ENCODE assay signal across 9 mouse cellular contexts in the genomic region with DNA sequence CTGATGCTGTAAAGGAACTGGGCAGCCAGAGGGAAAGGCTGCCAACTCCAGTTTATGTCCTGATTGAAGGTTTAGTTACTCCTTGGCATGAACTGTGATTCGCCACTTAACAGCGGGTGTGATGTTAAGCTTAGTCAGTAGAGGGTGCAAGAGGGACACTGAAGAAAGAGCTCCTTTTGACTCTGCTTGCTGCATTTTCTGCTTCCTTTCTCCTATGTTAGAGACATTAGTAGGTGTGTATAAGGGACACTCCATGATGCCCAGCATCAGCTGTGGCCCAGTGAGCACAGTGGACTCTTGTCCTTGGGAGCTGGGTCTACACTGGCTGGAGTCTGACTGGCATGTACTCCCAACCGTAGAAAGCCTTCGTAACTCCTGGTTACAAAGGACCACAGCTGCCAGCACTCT. TPM values are rescaled to one million over a fixed set of nuclear protein-coding genes. Genes with fewer than 3 reads are reported as not detected.
A peak's percentile ranks its signal among the peaks of the same experiment; 100 is the strongest.
DNase-seq lines count a peak whose midpoint lies in the region.
"Had no signal": no experiment of that assay in that cellular context is flagged by ENCODE, and none has a peak within 500 bp of the region (broad histone marks: within the 10 kb centered on the region; RNA-seq: fewer than 3 reads in every experiment).

No protein-coding gene starts in this region.

- no peaks in the 10 kb centered on the region for H3K4me1 ChIP-seq in heart, embryonic 10.5 days

- H3K36me3 ChIP-seq in heart, embryonic 10.5 days, result peaks cover 89% of the 10 kb centered on the region

- H3K27ac ChIP-seq in heart, embryonic 10.5 days, result no peak overlapping the region
- H3K27ac ChIP-seq: limb, embryonic 13.5 days had no signal

- H3K4me3 ChIP-seq in heart, embryonic 10.5 days, result no peak overlapping the region
- H3K4me3 ChIP-seq: limb, embryonic 13.5 days had no signal

- H3K9me3 ChIP-seq in heart, embryonic 10.5 days, result no peaks in the 10 kb centered on the region
- H3K9me3 ChIP-seq: limb, embryonic 13.5 days had no signal

- 87% methylated on average over 4 of the region's 4 CpGs for WGBS in heart, embryonic 10.5 days

- peak; percentile 31 for DNase-seq in adrenal gland, adult 2 months
- no peak for DNase-seq in adrenal gland, postnatal 25 days
- peak; percentile 68 for DNase-seq in ES-CJ7 (ENCODE audit: low read depth, low spot score)
- DNase-seq in cerebellum, postnatal 14 days, result peak; percentile 71 to 77
- peak; percentile 62 for DNase-seq in heart, embryonic 10.5 days (ENCODE audit: low spot score)
- DNase-seq in kidney, postnatal 36 days, result peak; percentile 50 to 67
- DNase-seq in lung, postnatal 10 days, result peak; percentile 68
- peak; percentile 33 for DNase-seq in right cerebral cortex, postnatal 25 days

- H3K27me3 ChIP-seq in heart, embryonic 10.5 days (ENCODE audit: insufficient read depth, poor library complexity, severe bottlenecking), result no peaks in the 10 kb centered on the region
- H3K27me3 ChIP-seq: limb, embryonic 13.5 days had no signal

RNA-seq across cellular contexts. Expression of gene Zfp568, which starts 29.2 kb away (rescaled TPM):
- 1 to 10 TPM; 5.2 to 7.1 TPM for total RNA-seq in adrenal gland, adult 2 months (2021)
- 1.1 and 1.6 TPM in 2 replicates for polyA plus RNA-seq in adrenal gland, adult 2 months (2012; rRNA removed)
- total RNA-seq in adrenal gland, postnatal 25 days (2021), result 10.1 and 10.4 TPM in 2 replicates
- 32.0 and 33.8 TPM in 2 replicates for polyA plus RNA-seq in heart, embryonic 10.5 days (2016; fragmentation: Nextera tagmentation; extraction: Ambion mirVana)

RNA-seq across cellular contexts. Expression of gene Zfp14, which starts 38.2 kb away (rescaled TPM):
- total RNA-seq in adrenal gland, adult 2 months (2021), result 1 to 10 TPM; 2.1 to 2.8 TPM
- polyA plus RNA-seq in adrenal gland, adult 2 months (2012; rRNA removed), result 0.81 and 1.7 TPM in 2 replicates
- total RNA-seq in adrenal gland, postnatal 25 days (2021), result 3.8 and 4.0 TPM in 2 replicates
- polyA plus RNA-seq in heart, embryonic 10.5 days (2016; fragmentation: Nextera tagmentation; extraction: Ambion mirVana), result 2.7 and 3.2 TPM in 2 replicates

RNA-seq across cellular contexts. Expression of gene Zfp74, which starts 59.1 kb away (rescaled TPM):
- 10 to 100 TPM in 1 of 2 experiments, 1 to 10 TPM in 1; 9.6 to 10.3 TPM for total RNA-seq in adrenal gland, adult 2 months (2021)
- 21.1 and 24.4 TPM in 2 replicates for polyA plus RNA-seq in adrenal gland, adult 2 months (2012; rRNA removed)
- total RNA-seq in adrenal gland, postnatal 25 days (2021), result 13.5 and 15.1 TPM in 2 replicates
- polyA plus RNA-seq in heart, embryonic 10.5 days (2016; fragmentation: Nextera tagmentation; extraction: Ambion mirVana), result 10.3 and 10.9 TPM in 2 replicates

RNA-seq across cellular contexts. Expression of gene Zfp82, which starts 59.7 kb away (rescaled TPM):
- 1 to 10 TPM; 1.6 to 2.5 TPM for total RNA-seq in adrenal gland, adult 2 months (2021)
- polyA plus RNA-seq in adrenal gland, adult 2 months (2012; rRNA removed), result 0.06 and 0.11 TPM in 2 replicates
- total RNA-seq in adrenal gland, postnatal 25 days (2021), result 3.2 and 3.7 TPM in 2 replicates
- polyA plus RNA-seq in heart, embryonic 10.5 days (2016; fragmentation: Nextera tagmentation; extraction: Ambion mirVana), result 4.5 and 5.2 TPM in 2 replicates
